Mouse (Mus musculus): ENCODE data around the gene Ywhae. TPM values are rescaled to one million over a fixed set of nuclear protein-coding genes. Genes with fewer than 3 reads are reported as not detected.
A peak's percentile ranks its signal among the peaks of the same experiment; 100 is the strongest.

Gene Ywhae
- polyA plus RNA-seq, 1 experiment from 2014 or later, result 1,444 TPM

DNA sequence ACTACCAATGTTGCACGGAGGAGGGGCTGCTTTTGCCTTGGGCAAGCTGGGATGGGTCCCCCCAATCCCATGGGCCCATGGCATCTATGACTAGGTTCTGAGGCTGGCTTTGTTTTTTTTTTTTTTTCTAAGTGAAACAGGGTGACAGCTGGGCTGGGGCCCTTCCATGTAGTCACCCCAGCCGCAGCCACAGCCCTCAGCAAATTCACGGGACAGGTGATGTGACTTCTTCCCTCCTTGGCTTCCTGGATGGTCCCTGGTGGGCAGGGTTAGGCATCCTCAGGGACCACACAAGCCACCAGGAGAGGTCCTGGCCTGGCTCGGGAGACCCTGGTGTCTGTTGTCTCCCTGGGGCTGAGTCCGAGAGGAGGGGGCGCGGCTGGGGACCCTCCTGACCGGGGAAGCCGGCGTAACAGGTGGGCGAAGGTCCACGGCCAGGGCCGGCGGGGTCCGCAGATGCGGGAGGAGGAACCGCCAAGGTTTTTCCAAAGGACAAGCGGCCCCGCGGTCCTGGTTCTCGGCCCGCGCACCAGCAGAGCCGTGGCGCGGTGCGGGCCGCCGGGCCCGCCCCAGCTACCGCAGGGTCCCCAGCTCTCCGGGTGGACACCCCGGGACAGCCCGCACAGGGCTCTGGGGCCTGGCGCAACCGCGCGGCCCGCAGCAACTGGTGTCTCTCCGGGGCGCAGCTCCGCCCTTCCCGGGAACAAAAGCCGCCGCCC, 62.1 kb downstream of the Ywhae start:
- Histone ChIP-seq H3K4me2 (ENCODE audit: low read length) (peak overlapping the region; percentile 55), H3K4me1 (ENCODE audit: control insufficient read depth, insufficient read depth, low read length) (no peaks in the 10 kb centered on the region), H3K27ac (ENCODE audit: low read depth, low read length) (no peak overlapping the region), H3K4me3 (ENCODE audit: low read depth, low read length) (peak overlapping the region; percentile 47), H3K27me3 (replicated peaks; ENCODE audit: control insufficient read depth, insufficient read depth, low read length) (peaks cover 42% of the 10 kb centered on the region), H3K36me3 (ENCODE audit: control insufficient read depth, insufficient read depth, low read length) (no peaks in the 10 kb centered on the region), H3K9me3 (replicated peaks; ENCODE audit: control insufficient read depth, low read length) (no peaks in the 10 kb centered on the region), H3K9ac (ENCODE audit: low read length) (peak overlapping the region; percentile 53)
- DNase-seq (ENCODE audit: low spot score), result no peak
- 6% methylated on average over 42 of the region's 45 CpGs for WGBS
- ATAC-seq, result no peak

DNA sequence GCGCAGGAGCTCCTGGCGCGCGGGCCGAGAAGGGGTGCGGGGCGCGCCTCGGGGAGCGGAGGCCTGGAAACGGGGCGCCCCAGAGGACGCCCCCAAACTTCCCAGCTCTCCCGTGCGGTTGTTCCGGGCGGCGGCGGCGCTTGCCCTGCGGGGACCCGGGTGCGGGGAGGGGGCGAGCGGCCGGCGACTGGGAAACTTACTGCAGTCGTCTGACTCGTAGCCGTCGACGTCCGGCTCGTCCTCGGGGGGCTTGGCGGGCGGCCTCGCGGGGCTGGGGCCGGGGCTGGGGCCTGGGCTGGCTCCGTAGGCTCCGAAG, 62.6 kb downstream of the Ywhae start:
- no peaks in the 10 kb centered on the region for H3K9me3 ChIP-seq (replicated peaks; ENCODE audit: control insufficient read depth, low read length)
- peak overlapping the region; percentile 53 for H3K9ac ChIP-seq (ENCODE audit: low read length)
- WGBS, result 2% methylated on average over 33 of the region's 42 CpGs
- H3K4me2 ChIP-seq (ENCODE audit: low read length), result peak overlapping the region; percentile 55
- H3K27ac ChIP-seq (ENCODE audit: low read depth, low read length), result no peak overlapping the region
- peaks cover 42% of the 10 kb centered on the region for H3K27me3 ChIP-seq (replicated peaks; ENCODE audit: control insufficient read depth, insufficient read depth, low read length)
- no peaks in the 10 kb centered on the region for H3K4me1 ChIP-seq (ENCODE audit: control insufficient read depth, insufficient read depth, low read length)
- ATAC-seq, result no peak
- H3K36me3 ChIP-seq (ENCODE audit: control insufficient read depth, insufficient read depth, low read length), result no peaks in the 10 kb centered on the region
- DNase-seq (ENCODE audit: low spot score), result no peak
- H3K4me3 ChIP-seq (ENCODE audit: low read depth, low read length), result peak overlapping the region; percentile 47

DNA sequence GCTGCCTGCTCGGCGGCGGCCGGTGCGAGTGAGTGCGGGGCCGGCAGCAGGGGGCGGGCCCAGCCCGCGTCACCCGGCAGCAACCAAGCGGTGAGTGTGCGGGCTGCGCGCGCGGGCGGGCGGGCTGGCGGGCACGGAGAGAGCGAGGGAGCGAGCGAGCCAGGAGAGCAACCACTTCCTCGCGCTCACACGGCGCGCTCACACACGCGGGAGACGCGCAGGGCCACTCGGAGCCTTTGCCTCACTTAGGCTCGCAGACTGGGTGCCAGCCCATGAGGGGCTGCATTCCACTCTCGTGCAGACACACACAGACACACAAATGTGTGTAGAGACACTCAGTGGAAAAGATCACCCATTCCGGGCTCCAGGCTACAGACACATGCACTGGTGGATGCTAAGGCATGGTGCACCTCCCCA, 63.4 kb downstream of the Ywhae start, which contains the start of gene Doc2b:
Gene Doc2b, minus strand, starts transcription at position 21 of the 417 bp plus-strand sequence.
- Histone ChIP-seq H3K4me2 (ENCODE audit: low read length) (peak within 1 kb of the TSS; percentile 55), H3K27me3 (replicated peaks; ENCODE audit: control insufficient read depth, insufficient read depth, low read length) (peaks cover 42% of the 10 kb centered on the region), H3K9me3 (replicated peaks; ENCODE audit: control insufficient read depth, low read length) (no peaks in the 10 kb centered on the region), H3K4me3 (ENCODE audit: low read depth, low read length) (peak within 1 kb of the TSS; percentile 47), H3K27ac (ENCODE audit: low read depth, low read length) (no peak within 1 kb of the TSS), H3K9ac (ENCODE audit: low read length) (peak within 1 kb of the TSS; percentile 53), H3K4me1 (ENCODE audit: control insufficient read depth, insufficient read depth, low read length) (no peaks in the 10 kb centered on the region), H3K36me3 (ENCODE audit: control insufficient read depth, insufficient read depth, low read length) (no peaks in the 10 kb centered on the region)
- DNase-seq (ENCODE audit: low spot score) (peak; percentile 66), ATAC-seq (peak; percentile 89)
- WGBS, result 4% methylated on average over 30 of the region's 37 CpGs

DNA sequence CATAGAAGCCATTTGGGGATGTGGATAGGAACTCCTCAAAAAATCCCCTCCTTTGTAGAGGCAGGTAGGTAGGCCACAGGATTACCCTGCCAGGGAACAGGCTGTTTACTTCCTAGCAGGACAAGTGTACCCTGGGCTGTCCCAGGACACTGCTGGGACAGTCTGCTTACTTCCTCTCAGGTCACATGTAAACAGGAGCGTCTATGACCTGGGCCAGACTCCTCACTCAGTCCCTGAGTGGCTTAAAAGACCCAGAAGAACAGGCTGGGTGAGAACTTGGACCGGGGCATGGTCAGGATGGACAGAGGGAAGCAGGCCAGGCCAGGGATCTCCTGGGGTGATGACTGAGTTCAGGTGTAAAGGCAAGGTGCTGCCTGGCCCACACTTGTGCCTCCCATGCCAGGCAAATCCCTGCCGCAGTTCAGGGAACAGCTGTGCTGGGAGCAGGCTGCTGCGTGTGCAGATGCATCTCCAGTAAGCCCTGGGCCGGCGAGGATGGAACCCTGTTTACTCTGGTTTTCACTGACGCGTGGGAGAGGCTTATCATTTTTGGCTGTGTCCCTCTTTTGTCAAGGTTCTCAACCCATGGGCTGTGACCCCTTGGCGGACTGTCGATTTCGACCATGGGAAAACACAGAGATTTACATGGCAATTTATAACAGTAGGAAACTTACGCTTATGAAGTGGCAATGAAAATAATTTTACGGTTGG, 64.0 kb downstream of the Ywhae start:
- Histone ChIP-seq H3K9ac (ENCODE audit: low read length) (no peak overlapping the region; the same call in 1 of the 2 replicates), H3K27me3 (replicated peaks; ENCODE audit: control insufficient read depth, insufficient read depth, low read length) (peaks cover 42% of the 10 kb centered on the region), H3K4me2 (ENCODE audit: low read length) (no peak overlapping the region), H3K4me3 (ENCODE audit: low read depth, low read length) (0 out of 2 replicates have a peak overlapping the region, but pooled peaks have one; percentile 47), H3K27ac (ENCODE audit: low read depth, low read length) (no peak overlapping the region), H3K36me3 (ENCODE audit: control insufficient read depth, insufficient read depth, low read length) (no peaks in the 10 kb centered on the region), H3K9me3 (replicated peaks; ENCODE audit: control insufficient read depth, low read length) (no peaks in the 10 kb centered on the region), H3K4me1 (ENCODE audit: control insufficient read depth, insufficient read depth, low read length) (no peaks in the 10 kb centered on the region)
- 73% methylated on average over 13 of the region's 13 CpGs for WGBS
- no peak for DNase-seq (ENCODE audit: low spot score)
- no peak for ATAC-seq

DNA sequence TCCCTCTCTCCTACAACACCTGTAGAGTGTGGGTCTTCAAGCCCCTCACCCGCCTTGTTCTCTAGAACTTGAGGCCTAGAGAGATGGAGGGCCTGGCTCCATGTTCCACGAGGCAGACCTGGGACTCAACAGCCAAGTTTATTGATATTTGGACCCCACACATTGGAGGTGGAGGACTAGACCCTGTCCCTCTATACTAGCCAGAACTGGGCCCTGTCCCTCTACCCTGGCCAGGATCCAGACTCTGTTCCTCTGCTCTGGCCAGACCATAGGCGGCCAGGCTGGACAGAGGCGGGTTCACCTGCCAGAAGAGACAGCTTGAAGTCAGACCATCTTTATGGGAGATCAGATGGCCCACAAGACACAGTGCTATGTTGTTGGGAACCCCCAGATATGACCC, 68.7 kb downstream of the Ywhae start:
- Histone ChIP-seq H3K4me1 (ENCODE audit: control insufficient read depth, insufficient read depth, low read length) (no peaks in the 10 kb centered on the region), H3K36me3 (ENCODE audit: control insufficient read depth, insufficient read depth, low read length) (no peaks in the 10 kb centered on the region), H3K9ac (ENCODE audit: low read length) (no peak overlapping the region), H3K27ac (ENCODE audit: low read depth, low read length) (no peak overlapping the region), H3K9me3 (replicated peaks; ENCODE audit: control insufficient read depth, low read length) (no peaks in the 10 kb centered on the region), H3K4me3 (ENCODE audit: low read depth, low read length) (no peak overlapping the region), H3K4me2 (ENCODE audit: low read length) (no peak overlapping the region), H3K27me3 (replicated peaks; ENCODE audit: control insufficient read depth, insufficient read depth, low read length) (peaks cover 14% of the 10 kb centered on the region)
- no peak for DNase-seq (ENCODE audit: low spot score)
- ATAC-seq, result no peak
- 90% methylated on average over 4 of the region's 4 CpGs for WGBS

DNA sequence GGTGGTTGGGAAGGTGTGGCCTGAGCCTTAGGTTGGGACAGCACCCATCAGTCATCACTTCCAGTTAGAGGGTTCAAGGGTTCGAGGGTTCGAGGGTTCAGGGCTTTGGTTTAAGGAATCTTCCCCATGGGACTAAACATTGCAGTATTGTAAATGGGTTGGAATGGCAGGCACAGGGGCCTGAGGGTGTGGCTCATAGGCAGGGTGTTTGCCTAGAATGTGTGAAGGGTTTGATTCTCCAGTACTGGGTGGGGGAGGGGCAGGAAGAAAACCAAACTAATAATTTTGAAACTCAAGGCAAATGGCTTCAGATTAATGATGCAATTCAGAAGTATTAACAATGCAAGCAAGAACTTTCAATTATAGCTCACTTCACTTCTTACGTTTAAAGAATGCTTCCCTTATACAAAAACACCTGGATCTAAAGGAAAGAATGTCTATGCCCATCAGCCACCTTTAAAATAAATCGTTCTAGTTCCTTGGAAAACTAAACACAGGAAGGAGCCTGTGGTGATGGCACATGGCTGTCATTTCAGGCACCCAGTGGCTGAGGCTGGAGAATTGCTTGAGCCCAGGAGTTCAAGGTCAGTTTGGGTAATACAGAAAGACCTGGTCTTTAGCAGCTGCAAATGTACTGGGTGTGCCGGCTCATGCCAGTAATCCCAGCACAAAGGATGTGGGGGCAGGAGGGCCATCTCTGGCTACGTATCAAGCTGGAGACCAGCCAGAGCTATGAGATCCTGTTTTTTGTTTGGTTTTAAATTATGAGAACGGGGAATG, 69.3 kb downstream of the Ywhae start:
- H3K27me3 ChIP-seq (replicated peaks; ENCODE audit: control insufficient read depth, insufficient read depth, low read length), result 0 out of 2 replicates have a peak, but pooled peaks cover 8% of the 10 kb centered on the region

DNA sequence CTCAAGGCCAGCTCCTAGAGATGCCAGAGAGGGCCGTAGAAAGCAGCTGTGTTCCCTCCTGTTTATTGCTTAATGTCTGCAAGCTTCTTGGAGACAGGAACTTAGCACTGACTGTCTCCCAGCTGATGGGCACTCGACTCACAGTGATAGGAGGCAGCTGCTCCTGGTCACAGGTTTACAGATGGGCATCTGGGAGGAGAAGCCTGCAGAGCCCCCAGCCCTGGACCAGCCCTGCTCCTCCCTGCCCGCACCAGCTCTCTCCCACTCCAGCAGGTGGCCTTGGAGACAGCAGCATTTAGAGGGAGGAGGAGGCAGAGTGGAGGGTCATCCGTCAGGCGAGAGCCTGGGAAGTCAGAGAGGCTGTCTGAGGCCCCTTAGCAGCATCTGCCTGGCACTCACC, 74.8 kb downstream of the Ywhae start:
- no peaks in the 10 kb centered on the region for H3K4me1 ChIP-seq (ENCODE audit: control insufficient read depth, insufficient read depth, low read length)
- no peak overlapping the region for H3K9ac ChIP-seq (ENCODE audit: low read length)
- no peak overlapping the region for H3K27ac ChIP-seq (ENCODE audit: low read depth, low read length)
- WGBS, result 48% methylated on average over 5 of the region's 5 CpGs
- DNase-seq (ENCODE audit: low spot score), result no peak
- ATAC-seq, result no peak
- no peaks in the 10 kb centered on the region for H3K36me3 ChIP-seq (ENCODE audit: control insufficient read depth, insufficient read depth, low read length)
- no peaks in the 10 kb centered on the region for H3K27me3 ChIP-seq (replicated peaks; ENCODE audit: control insufficient read depth, insufficient read depth, low read length)
- no peaks in the 10 kb centered on the region for H3K9me3 ChIP-seq (replicated peaks; ENCODE audit: control insufficient read depth, low read length)
- H3K4me2 ChIP-seq (ENCODE audit: low read length), result no peak overlapping the region
- no peak overlapping the region for H3K4me3 ChIP-seq (ENCODE audit: low read depth, low read length)

More for the DNA sequence above, 69.3 kb downstream of the Ywhae start:
- H3K4me2 ChIP-seq (ENCODE audit: low read length), result no peak overlapping the region
- 71% methylated on average over 7 of the region's 7 CpGs for WGBS
- H3K4me3 ChIP-seq (ENCODE audit: low read depth, low read length), result no peak overlapping the region
- no peaks in the 10 kb centered on the region for H3K36me3 ChIP-seq (ENCODE audit: control insufficient read depth, insufficient read depth, low read length)
- no peak for DNase-seq (ENCODE audit: low spot score)
- no peak overlapping the region for H3K27ac ChIP-seq (ENCODE audit: low read depth, low read length)
- H3K9ac ChIP-seq (ENCODE audit: low read length), result no peak overlapping the region
- H3K9me3 ChIP-seq (replicated peaks; ENCODE audit: control insufficient read depth, low read length), result no peaks in the 10 kb centered on the region
- no peaks in the 10 kb centered on the region for H3K4me1 ChIP-seq (ENCODE audit: control insufficient read depth, insufficient read depth, low read length)
- no peak for ATAC-seq

DNA sequence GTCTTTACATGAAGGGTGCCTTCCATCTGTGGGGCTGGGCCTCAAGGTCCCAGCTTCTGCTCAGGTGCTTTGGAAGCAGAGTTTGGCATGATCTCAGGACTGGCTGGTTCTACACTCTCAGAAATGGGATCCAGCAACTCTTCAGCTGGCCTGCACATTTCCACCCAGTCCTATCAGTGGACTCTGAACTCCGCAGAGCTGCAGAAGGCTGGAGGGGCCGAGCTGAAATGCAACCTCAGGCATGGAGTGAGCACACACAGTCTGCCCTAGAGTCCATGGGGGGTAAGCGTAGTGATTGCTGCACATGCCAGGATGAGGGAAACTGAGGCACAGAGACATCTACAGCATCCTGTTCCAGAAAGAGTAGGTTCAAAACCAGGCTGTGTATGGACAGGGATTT, 77.9 kb downstream of the Ywhae start:
- H3K9me3 ChIP-seq (replicated peaks; ENCODE audit: control insufficient read depth, low read length), result no peaks in the 10 kb centered on the region
- no peak overlapping the region for H3K4me3 ChIP-seq (ENCODE audit: low read depth, low read length)
- H3K27me3 ChIP-seq (replicated peaks; ENCODE audit: control insufficient read depth, insufficient read depth, low read length), result no peaks in the 10 kb centered on the region
- no peak overlapping the region for H3K27ac ChIP-seq (ENCODE audit: low read depth, low read length)
- DNase-seq (ENCODE audit: low spot score) (no peak), ATAC-seq (no peak)
- H3K4me1 ChIP-seq (ENCODE audit: control insufficient read depth, insufficient read depth, low read length), result no peaks in the 10 kb centered on the region
- H3K36me3 ChIP-seq (ENCODE audit: control insufficient read depth, insufficient read depth, low read length), result no peaks in the 10 kb centered on the region
- WGBS, result 92% methylated on average over 3 of the region's 3 CpGs
- H3K9ac ChIP-seq (ENCODE audit: low read length), result no peak overlapping the region
- H3K4me2 ChIP-seq (ENCODE audit: low read length), result no peak overlapping the region

All from forebrain, embryonic 14.5 days (tissue).